Mouse (Mus musculus): ENCODE results near the gene Ago3. TPM values are rescaled to one million over a fixed set of nuclear protein-coding genes. Genes with fewer than 3 reads are reported as not detected.
A peak's percentile ranks its signal among the peaks of the same experiment; 100 is the strongest.

Ago3 gene
- polyA plus RNA-seq, 1 experiment from 2014 or later = 15.6 TPM

GRCm38 (mm10) chr4:126321854-126322511 is 107.4 kb downstream of the Ago3 start:
- H3K27ac ChIP-seq (ENCODE audit: low read depth, low read length) = no peak overlapping the region
- H3K36me3 ChIP-seq (ENCODE audit: control insufficient read depth, insufficient read depth, low read length) = peaks cover 15% of the 10 kb centered on the region
- H3K9ac ChIP-seq (ENCODE audit: low read depth, low read length) = peak overlapping the region; percentile 87; the same call in 1 of the 2 replicates
- peaks cover 8% of the 10 kb centered on the region; the same call in 1 of the 2 replicates for H3K27me3 ChIP-seq (ENCODE audit: control insufficient read depth, insufficient read depth, low read length)
- no peaks in the 10 kb centered on the region for H3K9me3 ChIP-seq (ENCODE audit: control insufficient read depth, low read length)
- peaks cover 10% of the 10 kb centered on the region; the same call in 1 of the 2 replicates for H3K4me1 ChIP-seq (ENCODE audit: control insufficient read depth, insufficient read depth, low read length)
- peak overlapping the region; percentile 74 for H3K4me2 ChIP-seq (replicated peaks; ENCODE audit: low read depth, low read length)
- WGBS = 51% methylated on average over 28 of the region's 28 CpGs
- H3K4me3 ChIP-seq (ENCODE audit: low read length) = peak overlapping the region; percentile 70
- ATAC-seq (ENCODE audit: low FRiP score, low TSS enrichment) = peak; percentile 41

- H3K9me3 ChIP-seq (ENCODE audit: control insufficient read depth, low read length) = no peaks in the 10 kb centered on the region
- under 1% methylated on average over 78 of the region's 80 CpGs for WGBS
- H3K4me2 ChIP-seq (replicated peaks; ENCODE audit: low read depth, low read length) = peak within 1 kb of the TSS; percentile 74
- H3K27me3 ChIP-seq (ENCODE audit: control insufficient read depth, insufficient read depth, low read length) = peaks cover 8% of the 10 kb centered on the region; the same call in 1 of the 2 replicates
- H3K9ac ChIP-seq (ENCODE audit: low read depth, low read length) = peak within 1 kb of the TSS; percentile 87
- H3K4me3 ChIP-seq (ENCODE audit: low read length) = peak within 1 kb of the TSS; percentile 70
- H3K4me1 ChIP-seq (ENCODE audit: control insufficient read depth, insufficient read depth, low read length) = peaks cover 10% of the 10 kb centered on the region; the same call in 1 of the 2 replicates
- H3K36me3 ChIP-seq (ENCODE audit: control insufficient read depth, insufficient read depth, low read length) = peaks cover 22% of the 10 kb centered on the region
- H3K27ac ChIP-seq (ENCODE audit: low read depth, low read length) = peak within 1 kb of the TSS; percentile 34; the same call in 1 of the 2 replicates
- ATAC-seq (ENCODE audit: low FRiP score, low TSS enrichment) = peak; percentile 87
Observed at GRCm38 (mm10) chr4:126321111-126321853, 108.1 kb downstream of the Ago3 start, which contains the start of gene Adprhl2. Gene Adprhl2 (minus strand): TSS chr4:126321703.

GRCm38 (mm10) chr4:126319806-126320205 is 109.5 kb downstream of the Ago3 start:
- ATAC-seq (ENCODE audit: low FRiP score, low TSS enrichment) = no peak
- H3K9me3 ChIP-seq (ENCODE audit: control insufficient read depth, low read length) = no peaks in the 10 kb centered on the region
- H3K4me1 ChIP-seq (ENCODE audit: control insufficient read depth, insufficient read depth, low read length) = peaks cover 10% of the 10 kb centered on the region; the same call in 1 of the 2 replicates
- 88% methylated on average over 6 of the region's 6 CpGs for WGBS
- H3K4me2 ChIP-seq (replicated peaks; ENCODE audit: low read depth, low read length) = no peak overlapping the region
- H3K27ac ChIP-seq (ENCODE audit: low read depth, low read length) = no peak overlapping the region
- no peak overlapping the region for H3K4me3 ChIP-seq (ENCODE audit: low read length)
- H3K27me3 ChIP-seq (ENCODE audit: control insufficient read depth, insufficient read depth, low read length) = peaks cover 6% of the 10 kb centered on the region; the same call in 1 of the 2 replicates
- no peak overlapping the region for H3K9ac ChIP-seq (ENCODE audit: low read depth, low read length)
- peaks cover 31% of the 10 kb centered on the region for H3K36me3 ChIP-seq (ENCODE audit: control insufficient read depth, insufficient read depth, low read length)

GRCm38 (mm10) chr4:126316443-126317040 is 112.8 kb downstream of the Ago3 start:
- Histone ChIP-seq H3K9ac (ENCODE audit: low read depth, low read length) (no peak overlapping the region), H3K27me3 (ENCODE audit: control insufficient read depth, insufficient read depth, low read length) (no peaks in the 10 kb centered on the region), H3K27ac (ENCODE audit: low read depth, low read length) (no peak overlapping the region), H3K36me3 (ENCODE audit: control insufficient read depth, insufficient read depth, low read length) (peaks cover 31% of the 10 kb centered on the region), H3K4me3 (ENCODE audit: low read length) (no peak overlapping the region), H3K4me2 (replicated peaks; ENCODE audit: low read depth, low read length) (no peak overlapping the region), H3K4me1 (ENCODE audit: control insufficient read depth, insufficient read depth, low read length) (peaks cover 12% of the 10 kb centered on the region; the same call in 1 of the 2 replicates), H3K9me3 (ENCODE audit: control insufficient read depth, low read length) (no peaks in the 10 kb centered on the region)
- ATAC-seq (ENCODE audit: low FRiP score, low TSS enrichment) = no peak
- 89% methylated on average over 13 of the region's 13 CpGs for WGBS

GRCm38 (mm10) chr4:126315931-126316330 is 113.4 kb downstream of the Ago3 start:
- no peak for ATAC-seq (ENCODE audit: low FRiP score, low TSS enrichment)
- 49% methylated on average over 5 of the region's 5 CpGs for WGBS
- H3K4me1 ChIP-seq (ENCODE audit: control insufficient read depth, insufficient read depth, low read length) = peaks cover 12% of the 10 kb centered on the region; the same call in 1 of the 2 replicates
- no peak overlapping the region for H3K4me3 ChIP-seq (ENCODE audit: low read length)
- no peak overlapping the region for H3K27ac ChIP-seq (ENCODE audit: low read depth, low read length)
- H3K36me3 ChIP-seq (ENCODE audit: control insufficient read depth, insufficient read depth, low read length) = peaks cover 31% of the 10 kb centered on the region
- H3K4me2 ChIP-seq (replicated peaks; ENCODE audit: low read depth, low read length) = no peak overlapping the region
- no peak overlapping the region for H3K9ac ChIP-seq (ENCODE audit: low read depth, low read length)
- no peaks in the 10 kb centered on the region for H3K9me3 ChIP-seq (ENCODE audit: control insufficient read depth, low read length)
- H3K27me3 ChIP-seq (ENCODE audit: control insufficient read depth, insufficient read depth, low read length) = no peaks in the 10 kb centered on the region

GRCm38 (mm10) chr4:126314393-126314792 is 115.0 kb downstream of the Ago3 start:
- Histone ChIP-seq H3K27ac (ENCODE audit: low read depth, low read length) (peak overlapping the region; percentile 32; the same call in 1 of the 2 replicates), H3K4me1 (ENCODE audit: control insufficient read depth, insufficient read depth, low read length) (peaks cover 6% of the 10 kb centered on the region; the same call in 1 of the 2 replicates), H3K4me2 (replicated peaks; ENCODE audit: low read depth, low read length) (no peak overlapping the region), H3K4me3 (ENCODE audit: low read length) (no peak overlapping the region), H3K36me3 (ENCODE audit: control insufficient read depth, insufficient read depth, low read length) (peaks cover 31% of the 10 kb centered on the region), H3K9me3 (ENCODE audit: control insufficient read depth, low read length) (no peaks in the 10 kb centered on the region), H3K27me3 (ENCODE audit: control insufficient read depth, insufficient read depth, low read length) (no peaks in the 10 kb centered on the region), H3K9ac (ENCODE audit: low read depth, low read length) (no peak overlapping the region)
- WGBS = 32% methylated on average over 10 of the region's 10 CpGs
- ATAC-seq (ENCODE audit: low FRiP score, low TSS enrichment) = peak; percentile 25; the same call in 1 of the 2 replicates

GRCm38 (mm10) chr4:126313202-126313601 is 116.2 kb downstream of the Ago3 start:
- H3K27ac ChIP-seq (ENCODE audit: low read depth, low read length) = peak overlapping the region; percentile 59; the same call in 1 of the 2 replicates
- no peak overlapping the region for H3K9ac ChIP-seq (ENCODE audit: low read depth, low read length)
- no peak for ATAC-seq (ENCODE audit: low FRiP score, low TSS enrichment)
- 54% methylated on average over 5 of the region's 5 CpGs for WGBS
- peaks cover 7% of the 10 kb centered on the region; the same call in 1 of the 2 replicates for H3K4me1 ChIP-seq (ENCODE audit: control insufficient read depth, insufficient read depth, low read length)
- no peaks in the 10 kb centered on the region for H3K9me3 ChIP-seq (ENCODE audit: control insufficient read depth, low read length)
- no peak overlapping the region for H3K4me2 ChIP-seq (replicated peaks; ENCODE audit: low read depth, low read length)
- H3K27me3 ChIP-seq (ENCODE audit: control insufficient read depth, insufficient read depth, low read length) = no peaks in the 10 kb centered on the region
- H3K4me3 ChIP-seq (ENCODE audit: low read length) = no peak overlapping the region
- peaks cover 29% of the 10 kb centered on the region for H3K36me3 ChIP-seq (ENCODE audit: control insufficient read depth, insufficient read depth, low read length)

- Histone ChIP-seq H3K27me3 (ENCODE audit: control insufficient read depth, insufficient read depth, low read length) (no peaks in the 10 kb centered on the region), H3K27ac (ENCODE audit: low read depth, low read length) (no peak overlapping the region), H3K9ac (ENCODE audit: low read depth, low read length) (no peak overlapping the region), H3K4me3 (ENCODE audit: low read length) (no peak overlapping the region), H3K36me3 (ENCODE audit: control insufficient read depth, insufficient read depth, low read length) (peaks cover 13% of the 10 kb centered on the region), H3K9me3 (ENCODE audit: control insufficient read depth, low read length) (no peaks in the 10 kb centered on the region), H3K4me1 (ENCODE audit: control insufficient read depth, insufficient read depth, low read length) (peaks cover 7% of the 10 kb centered on the region; the same call in 1 of the 2 replicates), H3K4me2 (replicated peaks; ENCODE audit: low read depth, low read length) (no peak overlapping the region)
- WGBS = 90% methylated on average over 16 of the region's 16 CpGs
- ATAC-seq (ENCODE audit: low FRiP score, low TSS enrichment) = no peak
Observed at GRCm38 (mm10) chr4:126311566-126312200, 117.7 kb downstream of the Ago3 start.
